ENCODE assay signal across 8 mouse cellular contexts in genomic region chr5:52910159-52910591, GRCm38 (mm10).
A peak's percentile ranks its signal among the peaks of the same experiment; 100 is the strongest.
DNase-seq lines count a peak whose midpoint lies in the region; ATAC-seq and TF ChIP-seq lines count a peak whose summit lies in the region.

No protein-coding gene starts in this region.

- TF ChIP-seq POLR2A in bone marrow macrophage, adult 2 months (IDR thresholded peaks at IDR 0.05; ENCODE audit: borderline replicate concordance, low read depth, low read length), result no peak

- H3K27me3 ChIP-seq in heart, postnatal 0 days (ENCODE audit: control insufficient read depth, insufficient read depth, low read length), result no peaks in the 10 kb centered on the region
- no peaks in the 10 kb centered on the region for H3K27me3 ChIP-seq in liver, postnatal 0 days (ENCODE audit: insufficient read depth, low read length)
- no peaks in the 10 kb centered on the region for H3K27me3 ChIP-seq in neural tube, embryonic 15.5 days (replicated peaks)

- peak; percentile 62; the same call in 1 of the 2 replicates for ATAC-seq in heart, postnatal 0 days (ENCODE audit: insufficient read depth, low read depth)
- no peak for ATAC-seq in liver, postnatal 0 days
- ATAC-seq in neural tube, embryonic 15.5 days (ENCODE audit: low FRiP score), result no peak

- peak; percentile 12 for DNase-seq in right cerebral cortex, adult 18-20 months
- DNase-seq in right cerebral cortex, postnatal 4 days, result no peak
- DNase-seq in heart, postnatal 0 days (ENCODE audit: low spot score), result peak; percentile 11
- DNase-seq in liver, postnatal 0 days, result peak; percentile 38
- no peak for DNase-seq in cerebellum, postnatal 4 days (ENCODE audit: low spot score in 2 of 2)
- DNase-seq in left cerebral cortex, adult 11 months (ENCODE audit: low spot score), result no peak

- no peaks in the 10 kb centered on the region for H3K36me3 ChIP-seq in heart, postnatal 0 days (replicated peaks; ENCODE audit: control insufficient read depth, insufficient read depth, low read length)
- H3K36me3 ChIP-seq in liver, postnatal 0 days (replicated peaks; ENCODE audit: insufficient read depth, low read length), result no peaks in the 10 kb centered on the region
- H3K36me3 ChIP-seq in neural tube, embryonic 15.5 days, result no peaks in the 10 kb centered on the region

- H3K4me1 ChIP-seq in bone marrow macrophage, adult 2 months (ENCODE audit: control insufficient read depth, insufficient read depth, low read length), result peaks cover 15% of the 10 kb centered on the region
- H3K4me1 ChIP-seq in heart, postnatal 0 days (ENCODE audit: control insufficient read depth, insufficient read depth), result 0 out of 2 replicates have a peak, but pooled peaks cover 10% of the 10 kb centered on the region
- H3K4me1 ChIP-seq in liver, postnatal 0 days (ENCODE audit: insufficient read depth), result no peaks in the 10 kb centered on the region
- no peaks in the 10 kb centered on the region for H3K4me1 ChIP-seq in neural tube, embryonic 15.5 days

- H3K4me2 ChIP-seq in heart, postnatal 0 days (ENCODE audit: low read depth, low read length), result peak overlapping the region; percentile 62
- peak overlapping the region; percentile 56 for H3K4me2 ChIP-seq in liver, postnatal 0 days (ENCODE audit: low read depth, low read length)
- H3K4me2 ChIP-seq in neural tube, embryonic 15.5 days, result peak overlapping the region; percentile 23

- 0 out of 2 replicates have a peak overlapping the region, but pooled peaks have one; percentile 7 for H3K9ac ChIP-seq in heart, postnatal 0 days (replicated peaks; ENCODE audit: low read depth, low read length)
- H3K9ac ChIP-seq in liver, postnatal 0 days (replicated peaks), result no peak overlapping the region
- H3K9ac ChIP-seq in neural tube, embryonic 15.5 days (replicated peaks), result no peak overlapping the region

- TF ChIP-seq EP300 in heart, postnatal 0 days (IDR thresholded peaks at IDR 0.05; ENCODE audit: low read depth), result no peak
- no peak for TF ChIP-seq EP300 in liver, postnatal 0 days (IDR thresholded peaks at IDR 0.05; ENCODE audit: low read depth)

- no peaks in the 10 kb centered on the region for H3K9me3 ChIP-seq in heart, postnatal 0 days (replicated peaks; ENCODE audit: control insufficient read depth, low read length)
- H3K9me3 ChIP-seq in liver, postnatal 0 days (ENCODE audit: low read length), result no peaks in the 10 kb centered on the region
- no peaks in the 10 kb centered on the region for H3K9me3 ChIP-seq in neural tube, embryonic 15.5 days (replicated peaks)

- TF ChIP-seq CTCF in bone marrow macrophage, adult 2 months (IDR thresholded peaks at IDR 0.05; ENCODE audit: low read depth, low read length), result no peak
- no peak for TF ChIP-seq CTCF in heart, postnatal 0 days (IDR thresholded peaks at IDR 0.05; ENCODE audit: low read depth)
- no peak for TF ChIP-seq CTCF in liver, postnatal 0 days (IDR thresholded peaks at IDR 0.05; ENCODE audit: low read depth)

- H3K27ac ChIP-seq in bone marrow macrophage, adult 2 months (ENCODE audit: insufficient read depth, low read depth, low read length), result peak overlapping the region; percentile 29
- peak overlapping the region; percentile 46; the same call in 1 of the 2 replicates for H3K27ac ChIP-seq in heart, postnatal 0 days (ENCODE audit: low read depth)
- no peak overlapping the region for H3K27ac ChIP-seq in liver, postnatal 0 days (ENCODE audit: low read depth)
- no peak overlapping the region for H3K27ac ChIP-seq in neural tube, embryonic 15.5 days (replicated peaks)

- 9% methylated on average over 12 of the region's 12 CpGs for WGBS in heart, postnatal 0 days
- WGBS in liver, postnatal 0 days (ENCODE audit: insufficient replicate concordance), result 24% methylated on average over 12 of the region's 12 CpGs
- 42% methylated on average over 12 of the region's 12 CpGs for WGBS in neural tube, embryonic 15.5 days

- H3K4me3 ChIP-seq in bone marrow macrophage, adult 2 months (ENCODE audit: insufficient read depth, low read length), result peak overlapping the region; percentile 49
- H3K4me3 ChIP-seq in heart, postnatal 0 days (ENCODE audit: low read depth, low read length), result peak overlapping the region; percentile 38
- 0 out of 2 replicates have a peak overlapping the region, but pooled peaks have one; percentile 4 for H3K4me3 ChIP-seq in liver, postnatal 0 days (ENCODE audit: low read depth, low read length)
- no peak overlapping the region for H3K4me3 ChIP-seq in neural tube, embryonic 15.5 days (replicated peaks)

Comparison
In these comparisons a context has a peak if more than half of its experiments do, and no peak if none do; other contexts are left out.
1. DNase-seq: peak in right cerebral cortex, adult 18-20 months (single experiment), heart, postnatal 0 days (single experiment) and liver, postnatal 0 days (single experiment); none in right cerebral cortex, postnatal 4 days (single experiment), cerebellum, postnatal 4 days (0 of 2) and left cerebral cortex, adult 11 months (single experiment).
2. H3K27ac ChIP-seq: peak in bone marrow macrophage, adult 2 months (single experiment) and heart, postnatal 0 days (single experiment); none in liver, postnatal 0 days (single experiment) and neural tube, embryonic 15.5 days (single experiment).
3. Peak in every context shown above with its lines, with median percentiles within 50 percentile points of each other: H3K4me2 ChIP-seq.